Mouse (Mus musculus): ENCODE results near the gene Slc39a3.
"Not testable (repeated sequence)": the region's sequence is repeated elsewhere in the genome, so short reads cannot be mapped to it uniquely, and the experiment has no call there.

The Slc39a3 gene

GRCm38 (mm10) chr10:81036988-81037580, at the start of gene Slc39a3:
Slc39a3 (minus strand) TSS chr10:81037426.
- peak; percentile 100 for DNase-seq (ENCODE audit: low spot score)

GRCm38 (mm10) chr10:81087021-81087420, 49.8 kb upstream of the Slc39a3 start:
- peak; percentile 17 for DNase-seq (ENCODE audit: low spot score)

DNA sequence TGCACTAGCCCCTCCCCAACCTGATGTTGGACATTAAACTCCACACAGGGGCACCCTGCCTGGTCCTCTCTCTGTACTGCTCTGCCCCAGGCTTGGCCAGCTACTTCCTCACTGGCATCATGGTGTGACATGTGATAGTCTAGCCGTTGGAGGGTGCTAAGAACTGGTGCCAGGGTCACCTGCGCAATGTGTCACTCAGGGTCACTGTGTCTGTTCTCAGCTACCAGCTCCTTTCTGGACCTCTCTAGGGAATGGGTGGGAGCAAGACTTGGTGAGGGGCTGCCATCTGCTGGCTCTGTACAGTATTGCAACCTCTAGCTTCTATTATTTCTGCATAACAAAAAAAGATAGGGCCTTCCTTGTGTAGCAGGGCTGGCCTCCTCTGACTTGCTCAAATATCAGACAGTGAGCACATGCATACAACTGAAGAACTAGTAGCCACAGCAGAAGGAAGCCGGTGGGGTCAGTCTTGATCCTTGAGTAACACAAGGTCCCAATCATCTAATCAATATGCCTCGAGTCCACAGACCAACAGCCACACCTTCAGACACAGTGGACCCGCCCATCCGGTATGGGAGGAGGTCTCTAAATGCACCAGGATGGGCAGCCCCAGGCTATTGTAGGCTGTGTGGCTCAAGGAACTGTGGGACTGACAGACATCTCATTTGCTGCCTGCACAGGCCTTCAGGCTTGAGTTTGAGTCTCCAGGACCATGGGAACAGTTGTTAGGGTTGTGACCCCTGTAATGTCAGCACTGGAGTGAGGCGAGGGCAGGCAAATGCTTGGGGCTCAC, 45.1 kb upstream of the Slc39a3 start:
- DNase-seq (ENCODE audit: low spot score) = peak; percentile 91

DNA sequence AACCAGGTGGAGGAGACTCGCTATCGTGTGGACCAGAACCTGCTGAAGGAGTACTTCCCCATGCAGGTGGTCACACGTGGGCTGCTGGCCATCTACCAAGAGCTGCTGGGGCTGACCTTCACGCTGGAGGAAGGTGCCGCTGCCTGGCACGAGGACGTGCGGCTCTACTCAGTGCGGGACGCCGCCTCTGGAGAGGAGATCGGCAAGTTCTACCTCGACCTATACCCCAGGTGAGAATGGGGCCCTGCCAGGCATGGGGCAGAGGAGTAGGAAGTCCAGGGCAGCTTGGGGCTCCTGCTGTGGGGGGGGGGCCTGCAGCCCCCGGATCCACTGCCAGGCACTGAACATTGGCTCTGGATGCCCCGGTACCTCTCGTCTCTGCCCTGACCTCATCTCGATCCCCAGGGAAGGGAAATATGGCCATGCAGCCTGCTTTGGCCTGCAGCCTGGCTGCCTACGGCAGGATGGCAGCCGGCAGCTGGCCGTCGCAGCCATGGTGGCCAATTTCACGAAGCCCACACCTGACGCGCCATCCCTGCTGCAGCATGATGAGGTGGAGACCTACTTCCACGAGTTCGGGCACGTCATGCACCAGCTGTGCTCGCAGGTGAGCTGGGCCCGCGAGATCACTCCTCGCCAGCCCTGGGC, 42.9 kb upstream of the Slc39a3 start:
- no peak for DNase-seq (ENCODE audit: low spot score)

DNA sequence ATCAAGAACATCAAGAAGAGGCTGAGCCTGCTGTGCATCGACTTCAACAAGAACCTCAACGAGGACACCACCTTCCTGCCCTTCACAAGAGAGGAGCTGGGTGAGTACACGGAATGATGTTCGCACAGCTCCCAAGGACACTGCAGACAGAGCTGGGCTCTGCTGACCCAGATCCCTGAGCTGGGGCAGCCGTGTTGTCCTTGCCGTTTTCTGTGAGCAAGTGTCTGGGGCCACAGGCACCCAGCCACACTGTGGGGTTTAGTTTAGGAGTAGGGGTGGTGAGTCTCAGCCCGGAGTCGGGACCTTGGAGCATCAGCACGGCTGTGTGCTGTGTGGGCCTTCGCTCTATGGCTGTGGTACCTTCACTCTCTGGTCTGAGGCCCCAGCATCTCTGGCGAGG, 40.7 kb upstream of the Slc39a3 start:
- no peak for DNase-seq (ENCODE audit: low spot score)

DNA sequence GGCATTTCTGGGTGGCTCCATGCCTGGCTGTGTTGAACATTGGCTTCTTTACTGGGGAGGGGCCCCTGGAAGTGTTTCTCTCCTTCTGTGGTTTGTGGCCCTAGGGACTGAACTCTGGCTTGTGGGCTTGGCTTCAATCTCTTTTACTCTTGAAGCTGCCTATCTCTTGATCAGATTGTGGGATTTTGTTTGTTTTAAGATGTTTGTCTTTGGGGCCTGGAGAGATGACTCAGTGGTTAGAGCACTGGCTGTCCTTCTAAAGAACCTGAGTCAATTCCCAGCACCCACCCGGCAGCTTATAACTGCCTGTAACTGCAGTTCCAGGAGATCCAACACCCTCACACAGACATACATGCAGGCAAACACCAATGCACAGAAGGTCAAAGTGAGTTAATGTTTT, 39.1 kb upstream of the Slc39a3 start:
- no peak for DNase-seq (ENCODE audit: low spot score)

- DNase-seq (ENCODE audit: low spot score) = no peak
Observed at GRCm38 (mm10) chr10:81075734-81076133, 38.5 kb upstream of the Slc39a3 start.

- DNase-seq (ENCODE audit: low spot score) = peak; percentile 48
Observed at GRCm38 (mm10) chr10:81073464-81073863, 36.2 kb upstream of the Slc39a3 start.

DNA sequence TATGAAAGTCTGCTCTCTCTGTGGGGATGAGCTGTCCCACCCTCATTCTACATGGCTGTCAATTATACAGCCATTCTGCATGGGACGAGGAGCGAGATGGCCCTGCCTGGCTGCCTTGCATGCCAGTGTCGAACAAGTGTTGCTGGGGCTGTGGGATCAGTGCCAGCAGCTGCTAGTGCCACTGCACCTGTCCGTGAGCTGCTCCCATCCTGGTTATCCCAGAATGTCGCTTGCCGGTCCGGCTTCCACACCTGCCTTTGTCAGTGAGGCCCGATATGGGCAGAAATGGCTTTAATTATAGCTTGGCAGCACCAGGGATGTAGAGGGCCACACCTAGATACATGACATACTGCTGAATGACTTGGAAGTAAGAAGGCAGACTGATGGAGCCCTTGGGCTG, 35.1 kb upstream of the Slc39a3 start:
- DNase-seq (ENCODE audit: low spot score) = no peak

DNA sequence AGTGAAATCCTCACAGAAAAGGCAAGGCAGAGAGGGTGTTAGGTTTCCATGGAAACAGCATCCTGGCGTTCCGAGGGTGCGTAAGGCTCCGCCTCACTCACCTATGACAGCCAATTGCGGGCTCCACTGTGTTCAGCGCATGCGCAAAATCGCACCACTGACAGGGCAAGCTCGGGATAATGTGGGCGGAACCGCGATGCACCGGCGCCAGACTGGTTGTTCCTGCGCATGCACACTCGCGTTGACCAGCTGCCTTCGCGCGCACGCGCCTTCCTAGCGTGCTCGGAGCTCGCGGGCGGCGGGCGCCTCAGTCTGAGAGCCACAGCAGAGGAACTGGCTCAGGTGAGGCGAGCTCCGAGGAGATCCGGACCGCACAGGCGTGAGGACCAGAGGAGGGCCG, 32.6 kb upstream of the Slc39a3 start, which contains the start of gene Thop1:
Gene Thop1 (plus strand): TSS at position 200 of the 400 bp plus-strand sequence.
- DNase-seq (ENCODE audit: low spot score) = peak; percentile 100

DNA sequence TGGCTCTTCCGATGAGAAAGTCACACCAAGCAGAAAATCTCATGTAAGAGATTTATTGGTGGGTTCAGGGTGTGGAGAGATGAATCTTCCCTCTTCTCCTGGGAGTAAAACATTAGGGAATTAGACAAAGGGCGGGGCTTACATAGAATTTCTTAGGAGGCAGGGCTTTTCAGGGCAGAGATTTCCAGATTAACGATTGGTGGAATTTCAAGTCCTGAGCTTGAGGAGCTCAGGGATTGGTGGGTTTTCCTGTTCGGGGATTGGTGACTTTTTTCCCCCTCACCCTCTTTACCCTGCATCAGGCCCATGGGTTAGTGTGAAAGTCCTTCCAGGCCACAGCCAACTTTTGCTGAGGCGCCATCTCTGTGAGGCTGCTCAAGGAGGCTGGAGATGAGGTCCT, 31.5 kb upstream of the Slc39a3 start:
- no peak for DNase-seq (ENCODE audit: low spot score)

GRCm38 (mm10) chr10:81064519-81064918, 27.3 kb upstream of the Slc39a3 start:
- DNase-seq (ENCODE audit: low spot score) = not testable (repeated sequence)

DNA sequence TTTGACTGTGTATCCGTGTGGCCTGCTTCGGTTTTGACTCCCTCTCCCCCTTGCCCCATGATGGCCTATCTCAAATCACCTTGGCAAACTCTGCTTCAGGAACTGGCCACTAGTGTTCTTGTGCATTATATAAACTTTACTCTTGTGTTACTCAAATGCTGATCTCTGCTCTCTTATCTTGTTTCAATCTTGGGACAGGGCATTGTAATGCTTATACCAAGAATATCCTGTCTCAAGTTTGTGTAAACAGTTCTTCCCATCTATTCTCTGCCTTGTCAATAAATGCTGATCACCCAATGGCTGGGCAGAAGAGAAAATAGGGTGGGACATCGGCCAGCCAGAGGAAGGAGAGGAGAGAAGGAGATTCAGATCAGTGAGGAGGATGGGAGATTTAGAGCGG, 25.5 kb upstream of the Slc39a3 start:
- DNase-seq (ENCODE audit: low spot score) = no peak

DNA sequence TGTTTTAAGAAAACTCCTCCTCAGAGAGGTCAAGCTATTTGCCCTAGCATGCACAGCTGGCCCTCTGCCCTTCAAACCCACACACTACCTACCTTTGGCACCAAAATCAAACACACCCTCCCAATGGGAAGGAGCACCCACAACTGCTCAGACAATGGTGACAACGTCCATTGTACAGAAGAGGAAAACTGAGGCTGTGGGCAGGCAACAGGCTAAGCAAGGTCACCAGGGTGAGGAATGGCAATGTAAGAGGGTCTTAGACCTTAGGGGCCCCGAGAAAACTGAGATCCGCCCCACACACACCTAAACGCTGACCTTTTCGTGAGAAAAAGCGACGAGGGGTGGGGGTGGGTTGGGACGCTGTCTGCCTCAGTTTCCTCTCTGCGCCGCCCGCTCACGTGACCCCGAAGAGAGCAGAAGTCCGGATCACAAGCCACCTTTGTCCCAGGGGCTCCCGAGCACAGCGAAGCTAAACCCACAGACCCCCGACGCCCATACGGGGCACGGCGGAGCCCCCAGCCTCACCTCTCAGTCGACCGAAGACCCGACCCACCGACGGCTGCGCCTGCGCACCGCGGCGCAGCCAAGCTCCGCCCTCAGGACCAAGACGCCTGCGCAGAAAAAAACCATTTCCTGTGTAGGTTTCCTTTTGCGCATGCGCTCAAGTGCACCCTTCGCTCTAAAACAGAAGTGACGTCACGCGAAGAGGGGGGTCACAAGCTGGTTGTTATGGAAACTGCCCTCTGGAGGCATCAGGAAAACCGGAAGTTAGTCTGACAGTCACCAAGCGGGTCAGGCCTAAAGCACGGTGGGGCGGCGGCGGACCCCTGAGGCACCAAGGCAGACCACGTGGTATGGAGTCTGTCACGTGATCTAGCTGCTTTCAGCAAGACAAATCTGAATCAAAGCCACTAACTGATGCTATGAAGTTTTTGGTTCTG, 22.6 kb upstream of the Slc39a3 start, which contains the start of gene Sgta:
Gene Sgta (minus strand): TSS at position 579 of the 941 bp plus-strand sequence.
- peak; percentile 100 for DNase-seq (ENCODE audit: low spot score)

DNA sequence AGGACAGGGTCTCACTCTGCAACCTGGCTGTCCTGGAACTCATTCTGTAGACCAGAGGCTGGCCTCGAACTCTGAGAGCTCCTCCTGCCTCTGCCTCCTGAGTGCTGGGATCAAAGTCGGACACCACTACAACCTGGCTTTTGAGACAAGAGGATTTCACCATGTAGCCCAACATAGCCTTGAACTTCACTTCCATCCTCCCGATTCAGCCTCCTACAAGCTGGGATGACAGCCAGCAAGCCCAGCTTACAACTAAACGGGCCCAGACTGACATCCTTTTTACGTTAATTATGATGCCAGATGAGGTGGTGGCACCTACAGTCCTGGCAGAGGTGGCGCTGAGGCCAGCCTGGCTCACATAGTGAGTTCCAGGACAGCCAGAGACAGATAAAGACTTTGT, 21.7 kb upstream of the Slc39a3 start:
- no peak for DNase-seq (ENCODE audit: low spot score)

- no peak for DNase-seq (ENCODE audit: low spot score)
Observed at GRCm38 (mm10) chr10:81057406-81058130, 20.3 kb upstream of the Slc39a3 start.

DNA sequence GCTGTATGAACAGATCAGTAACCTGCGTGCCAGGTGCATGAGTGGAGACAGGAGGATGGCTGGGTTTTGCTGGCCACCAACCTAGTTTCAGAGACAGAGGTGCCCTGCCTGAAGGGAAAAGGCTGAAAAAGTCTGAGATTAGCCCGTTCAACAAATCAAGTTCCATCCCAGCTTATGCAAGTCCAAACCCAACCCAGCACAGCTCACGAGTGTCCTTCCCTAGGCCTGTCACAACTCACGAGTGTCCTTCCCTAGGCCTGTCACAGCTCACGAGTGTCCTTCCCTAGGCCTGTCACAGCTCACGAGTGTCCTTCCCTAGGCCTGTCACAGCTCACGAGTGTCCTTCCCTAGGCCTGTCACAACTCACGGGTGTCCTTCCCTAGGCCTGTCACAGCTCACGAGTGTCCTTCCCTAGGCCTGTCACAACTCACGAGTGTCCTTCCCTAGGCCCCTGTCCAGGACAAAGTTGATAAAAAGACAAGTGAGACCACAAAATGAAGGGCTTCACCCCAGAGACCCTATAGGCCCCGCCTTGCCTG, 18.6 kb upstream of the Slc39a3 start:
- DNase-seq (ENCODE audit: low spot score) = not testable (repeated sequence)

GRCm38 (mm10) chr10:81055169-81055568, 17.9 kb upstream of the Slc39a3 start:
- DNase-seq (ENCODE audit: low spot score) = no peak

DNA sequence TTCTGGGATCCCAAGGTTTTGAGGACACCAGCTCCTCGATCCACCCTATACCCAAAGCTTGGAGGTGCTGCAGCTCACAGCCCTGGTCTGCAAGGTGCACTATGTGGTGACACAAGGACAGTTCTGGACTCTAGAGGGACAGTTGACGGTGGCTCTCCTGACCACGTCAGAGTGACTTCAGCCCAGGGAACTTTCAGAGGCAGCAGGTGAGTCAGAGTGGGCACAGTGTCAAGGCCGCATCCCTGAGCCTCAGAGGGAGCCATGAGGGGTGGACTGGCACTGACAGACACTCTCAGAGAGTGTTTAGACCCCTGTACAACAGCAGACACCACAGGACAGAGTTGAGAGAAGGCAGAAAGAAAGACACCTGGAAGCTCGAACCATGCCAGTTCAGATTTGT, 15.4 kb upstream of the Slc39a3 start:
- DNase-seq (ENCODE audit: low spot score) = no peak

- no peak for DNase-seq (ENCODE audit: low spot score)
Observed at GRCm38 (mm10) chr10:81051133-81051532, 13.9 kb upstream of the Slc39a3 start.

GRCm38 (mm10) chr10:81050645-81051044, 13.4 kb upstream of the Slc39a3 start:
- peak; percentile 32 for DNase-seq (ENCODE audit: low spot score)
